Mouse (Mus musculus) hindbrain, embryonic 16.5 days (tissue): ENCODE results near the gene Klk4. TPM values are rescaled to one million over a fixed set of nuclear protein-coding genes. Genes with fewer than 3 reads are reported as not detected.

ENCODE experiments used
- ATAC-seq: fragments of 200-750 bp; cut with Nextera tagmentation; 2 replicates; pipeline ENCODE4 v1.8.0; 2017; ENCODE audit warnings: moderate TSS enrichment, moderate library complexity
- H3K27ac ChIP-seq: fragments of 300-500 bp; sonication (generic); 2 replicates; pipeline ENCODE4 v1.5.1; 2014; ENCODE audit warnings: low read depth, mild to moderate bottlenecking, control low read depth, low read length, moderate library complexity
- H3K27me3 ChIP-seq: fragments of 300-500 bp; sonication (generic); replicated peaks from 2 replicates; pipeline ENCODE4 v1.6.1; 2014; ENCODE audit warnings: low read length; ENCODE audit not compliant: control insufficient read depth, insufficient read depth
- H3K36me3 ChIP-seq: fragments of 300-500 bp; sonication (generic); 2 replicates; pipeline ENCODE4 v1.6.1; 2014; ENCODE audit warnings: mild to moderate bottlenecking, low read length, moderate library complexity, mixed read lengths; ENCODE audit not compliant: control insufficient read depth, insufficient read depth
- H3K4me1 ChIP-seq: fragments of 300-500 bp; sonication (generic); 2 replicates; pipeline ENCODE4 v1.6.1; 2014; ENCODE audit warnings: low read depth, low read length; ENCODE audit not compliant: control insufficient read depth, insufficient read depth
- H3K4me2 ChIP-seq: fragments of 300-500 bp; sonication (generic); 2 replicates; pipeline ENCODE4 v1.6.1; 2014; ENCODE audit warnings: mild to moderate bottlenecking, low read length, control low read depth, moderate library complexity
- H3K4me3 ChIP-seq: fragments of 300-500 bp; sonication (generic); 2 replicates; pipeline ENCODE4 v1.5.1; 2014; ENCODE audit warnings: mild to moderate bottlenecking, low read length, control low read depth, moderate library complexity
- H3K9ac ChIP-seq: fragments of 300-500 bp; sonication (generic); 2 replicates; pipeline ENCODE4 v1.6.1; 2014; ENCODE audit warnings: low read depth, mild to moderate bottlenecking, control low read depth, low read length, moderate library complexity
- H3K9me3 ChIP-seq: fragments of 300-500 bp; sonication (generic); 2 replicates; pipeline ENCODE4 v1.6.1; 2014; ENCODE audit warnings: mild to moderate bottlenecking, low read length, moderate library complexity; ENCODE audit not compliant: control insufficient read depth
- WGBS: fragments of 180-500 bp; shearing (Covaris S2); extraction: QIAGEN DNeasy Blood & Tissue Kit; methylation state at CpG from one replicate; pipeline ENCODE4 v1.1.7; 2014; 5-methylcytosine and 5-hydroxymethylcytosine counted together
- polyA plus RNA-seq: library from polyadenylated mRNA; unstranded; fragments of >200 nt; fragmentation: Nextera tagmentation; extraction: Ambion mirVana; gene quantifications from 2 replicates; pipeline ENCODE4 v1.2.1, GENCODE M21; 2015

Gene Klk4
- polyA plus RNA-seq, 1 experiment from 2014 or later = 4.5 TPM

- ATAC-seq = peak; percentile 77
- H3K9ac ChIP-seq = no peak overlapping the region
- H3K4me1 ChIP-seq = no peaks in the 10 kb centered on the region; the same call in 1 of the 2 replicates
- H3K9me3 ChIP-seq = no peaks in the 10 kb centered on the region
- 4% methylated on average over 10 of the region's 10 CpGs for WGBS
- no peaks in the 10 kb centered on the region for H3K36me3 ChIP-seq
- H3K4me2 ChIP-seq = no peak overlapping the region
- no peaks in the 10 kb centered on the region for H3K27me3 ChIP-seq
- H3K4me3 ChIP-seq = no peak overlapping the region
- no peak overlapping the region for H3K27ac ChIP-seq
Observed at GRCm38 (mm10) chr7:43873237-43873636, 7.7 kb upstream of the Klk4 start.

GRCm38 (mm10) chr7:43873674-43874073, 7.3 kb upstream of the Klk4 start:
- Histone ChIP-seq H3K4me1 (no peaks in the 10 kb centered on the region; the same call in 1 of the 2 replicates), H3K36me3 (no peaks in the 10 kb centered on the region), H3K4me2 (no peak overlapping the region), H3K9me3 (no peaks in the 10 kb centered on the region), H3K4me3 (no peak overlapping the region), H3K27ac (no peak overlapping the region), H3K9ac (no peak overlapping the region), H3K27me3 (no peaks in the 10 kb centered on the region)
- peak; percentile 45 for ATAC-seq
- 83% methylated on average over 3 of the region's 3 CpGs for WGBS

GRCm38 (mm10) chr7:43874868-43875375, 6.0 kb upstream of the Klk4 start:
- H3K4me1 ChIP-seq = no peaks in the 10 kb centered on the region; the same call in 1 of the 2 replicates
- 0 out of 2 replicates have a peak, but pooled peaks have one; percentile 29 for ATAC-seq

GRCm38 (mm10) chr7:43876444-43876843, 4.5 kb upstream of the Klk4 start:
- H3K4me2 ChIP-seq = no peak overlapping the region
- H3K4me1 ChIP-seq = no peaks in the 10 kb centered on the region; the same call in 1 of the 2 replicates
- no peaks in the 10 kb centered on the region for H3K27me3 ChIP-seq
- no peak overlapping the region for H3K4me3 ChIP-seq
- no peak for ATAC-seq
- 76% methylated on average over 4 of the region's 4 CpGs for WGBS
- H3K9ac ChIP-seq = no peak overlapping the region
- no peaks in the 10 kb centered on the region for H3K36me3 ChIP-seq
- no peaks in the 10 kb centered on the region for H3K9me3 ChIP-seq
- no peak overlapping the region for H3K27ac ChIP-seq

More at GRCm38 (mm10) chr7:43874868-43875375, 6.0 kb upstream of the Klk4 start:
- H3K27me3 ChIP-seq = no peaks in the 10 kb centered on the region
- no peaks in the 10 kb centered on the region for H3K36me3 ChIP-seq
- H3K9me3 ChIP-seq = no peaks in the 10 kb centered on the region
- H3K4me2 ChIP-seq = no peak overlapping the region
- H3K4me3 ChIP-seq = no peak overlapping the region
- no peak overlapping the region for H3K9ac ChIP-seq
- no peak overlapping the region for H3K27ac ChIP-seq
- 74% methylated on average over 6 of the region's 6 CpGs for WGBS

GRCm38 (mm10) chr7:43878281-43878680, 2.7 kb upstream of the Klk4 start:
- Histone ChIP-seq H3K9me3 (no peaks in the 10 kb centered on the region), H3K36me3 (no peaks in the 10 kb centered on the region), H3K4me1 (no peaks in the 10 kb centered on the region; the same call in 1 of the 2 replicates), H3K27me3 (no peaks in the 10 kb centered on the region), H3K4me2 (no peak overlapping the region), H3K27ac (no peak overlapping the region), H3K9ac (no peak overlapping the region), H3K4me3 (no peak overlapping the region)
- 49% methylated on average over 1 of the region's 1 CpGs for whole genome bisulfite sequencing
- ATAC-seq = no peak

GRCm38 (mm10) chr7:43882346-43882745, 1.4 kb downstream of the Klk4 start:
- no peak overlapping the region for H3K4me3 ChIP-seq
- H3K27me3 ChIP-seq = no peaks in the 10 kb centered on the region
- no peak overlapping the region for H3K27ac ChIP-seq
- H3K4me2 ChIP-seq = no peak overlapping the region
- no peaks in the 10 kb centered on the region for H3K9me3 ChIP-seq
- no peak overlapping the region for H3K9ac ChIP-seq
- no peaks in the 10 kb centered on the region for H3K4me1 ChIP-seq
- no peak for ATAC-seq
- no peaks in the 10 kb centered on the region for H3K36me3 ChIP-seq
- 25% methylated on average over 4 of the region's 4 CpGs for WGBS

GRCm38 (mm10) chr7:43882811-43883210, 1.9 kb downstream of the Klk4 start:
- Histone ChIP-seq H3K4me1 (no peaks in the 10 kb centered on the region), H3K4me3 (no peak overlapping the region), H3K4me2 (no peak overlapping the region), H3K9me3 (no peaks in the 10 kb centered on the region), H3K27ac (no peak overlapping the region), H3K9ac (no peak overlapping the region), H3K27me3 (no peaks in the 10 kb centered on the region), H3K36me3 (no peaks in the 10 kb centered on the region)
- 30% methylated on average over 4 of the region's 4 CpGs for WGBS
- ATAC-seq = no peak

- Histone ChIP-seq H3K4me2 (peak overlapping the region; percentile 41), H3K9me3 (no peaks in the 10 kb centered on the region), H3K27me3 (no peaks in the 10 kb centered on the region), H3K36me3 (no peaks in the 10 kb centered on the region), H3K4me1 (no peaks in the 10 kb centered on the region), H3K27ac (no peak overlapping the region), H3K4me3 (no peak overlapping the region), H3K9ac (no peak overlapping the region; the same call in 1 of the 2 replicates)
- ATAC-seq = 0 out of 2 replicates have a peak, but pooled peaks have one; percentile 52
- 10% methylated on average over 14 of the region's 14 CpGs for WGBS
Observed at GRCm38 (mm10) chr7:43883547-43883946, 2.6 kb downstream of the Klk4 start.

GRCm38 (mm10) chr7:43891365-43891764, 10.4 kb downstream of the Klk4 start:
- Histone ChIP-seq H3K27ac (no peak overlapping the region), H3K9ac (no peak overlapping the region), H3K4me3 (no peak overlapping the region), H3K4me2 (no peak overlapping the region), H3K36me3 (no peaks in the 10 kb centered on the region), H3K27me3 (no peaks in the 10 kb centered on the region), H3K9me3 (no peaks in the 10 kb centered on the region), H3K4me1 (no peaks in the 10 kb centered on the region)
- WGBS = 64% methylated on average over 5 of the region's 5 CpGs
- no peak for ATAC-seq
